Mouse (Mus musculus) liver, embryonic 14 days (tissue): ENCODE data around the gene Olfr48. TPM values are rescaled to one million over a fixed set of nuclear protein-coding genes. Genes with fewer than 3 reads are reported as not detected.

Experiments
- polyA plus RNA-seq: library from polyadenylated mRNA; depleted of rRNA; stranded (reverse); fragments of >200 nt; gene quantifications from 2 replicates; pipeline ENCODE4 v1.2.3, GENCODE M21; 2012; rRNA removed

Gene Olfr48
- polyA plus RNA-seq, result not detected in 2 replicates

DNA sequence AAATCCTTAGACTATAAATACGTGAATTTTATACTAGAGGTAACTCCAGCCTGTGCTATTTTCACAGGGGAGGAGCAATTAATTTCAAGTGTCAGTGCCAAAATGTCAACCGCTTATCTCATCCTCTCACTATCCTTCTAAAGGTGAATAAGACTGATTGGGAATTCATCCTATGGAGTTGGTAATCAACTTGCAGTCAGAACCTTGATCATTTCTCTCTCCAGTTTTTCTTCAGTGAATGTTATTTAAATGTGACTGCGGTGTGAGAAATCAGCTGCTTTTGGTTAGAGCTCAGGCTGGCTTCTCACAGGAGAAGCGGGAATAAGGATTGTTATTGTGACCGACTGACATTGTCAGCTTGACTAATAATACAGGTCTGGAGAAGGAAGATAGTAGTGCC is at the start of gene Olfr48:
TSS of gene Olfr48 (minus strand) at position 101 of the 400 bp plus-strand sequence.

DNA sequence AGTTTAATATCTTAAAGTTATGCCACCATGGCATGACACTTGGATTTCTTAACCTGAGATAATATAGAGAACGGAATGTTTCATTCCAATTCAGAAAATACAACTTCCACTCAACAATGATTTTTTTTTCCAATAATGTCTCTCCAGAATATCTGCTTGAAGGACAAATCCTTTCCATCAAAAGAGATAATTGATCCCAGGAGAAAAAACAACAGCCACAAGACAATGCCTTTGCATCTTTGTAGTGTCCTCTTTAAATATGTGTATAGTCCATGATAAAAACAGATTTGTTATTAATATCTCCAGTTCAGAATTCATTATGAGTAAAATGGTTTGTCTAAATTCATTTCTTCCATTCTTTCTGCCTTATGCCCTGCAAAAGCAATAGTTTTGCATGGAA is 30.1 kb upstream of the Olfr48 start, which contains the start of gene Olfr1257:
TSS of gene Olfr1257 (plus strand) at position 301 of the 400 bp plus-strand sequence.

DNA sequence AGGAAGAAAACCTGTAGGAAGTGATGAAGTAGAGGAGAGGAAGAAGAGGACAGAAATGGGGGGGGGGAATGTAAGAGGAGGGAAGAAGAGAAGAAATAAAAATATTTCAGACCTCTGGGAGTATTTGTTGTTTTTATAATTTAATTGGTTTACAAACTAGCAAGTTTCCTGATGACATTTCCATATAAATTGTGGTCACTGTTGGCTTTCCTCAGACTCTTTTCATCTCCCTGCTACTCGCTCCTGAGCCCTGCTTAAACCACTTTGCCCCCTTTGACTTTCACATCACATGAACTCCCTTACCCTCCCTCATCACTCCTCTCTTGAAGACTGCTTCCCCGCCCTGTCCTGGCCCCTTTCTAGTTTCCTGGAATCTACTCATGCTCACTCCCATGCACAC is 6.5 kb downstream of the Olfr48 start, which contains the start of gene Olfr1256:
TSS of gene Olfr1256 (minus strand) at position 101 of the 400 bp plus-strand sequence.

DNA sequence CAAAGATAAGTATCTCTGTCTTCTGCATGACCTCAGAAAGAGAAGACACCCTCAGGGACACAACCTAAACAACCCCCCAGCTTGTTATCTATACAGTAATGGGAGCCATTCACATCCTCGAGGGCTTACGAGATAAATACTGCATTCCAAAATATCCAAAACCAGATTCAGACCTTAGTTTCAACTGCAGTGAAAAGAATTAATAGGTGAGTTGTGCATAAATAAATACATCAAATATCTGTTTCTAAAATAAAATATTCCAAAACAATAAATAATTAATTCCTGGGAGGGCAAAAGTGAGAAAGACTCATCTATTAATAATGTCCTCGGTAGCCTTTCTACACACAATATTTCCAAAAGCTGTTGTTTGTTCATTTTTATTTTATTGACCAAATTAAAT is 36.3 kb downstream of the Olfr48 start, which contains the start of gene Olfr1255:
TSS of gene Olfr1255 (plus strand) at position 301 of the 400 bp plus-strand sequence.

DNA sequence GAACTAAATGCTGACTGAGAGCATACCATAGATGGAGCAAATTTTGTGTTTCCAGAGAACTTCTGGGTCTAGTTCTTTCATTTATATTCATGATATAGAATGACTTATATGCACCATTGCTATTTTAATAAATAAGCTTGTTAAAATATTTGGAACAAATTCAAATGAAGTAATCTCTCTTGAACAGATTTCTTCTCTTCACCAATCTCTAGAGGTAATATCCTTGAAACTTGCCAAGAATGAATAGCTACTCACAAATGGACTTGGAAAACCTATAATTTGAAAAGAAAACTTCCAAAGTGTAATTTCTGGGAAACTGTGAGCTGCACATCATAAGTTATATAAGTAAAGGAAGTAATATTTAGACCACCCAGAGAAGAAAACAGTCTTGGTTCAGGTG is 54.5 kb downstream of the Olfr48 start, which contains the start of gene Olfr1254:
TSS of gene Olfr1254 (minus strand) at position 101 of the 400 bp plus-strand sequence.

Other genes with a start within 250 kb of the Olfr48 start
- not detected in 2 replicates for gene Olfr1247, start 234.1 kb downstream of the Olfr48 start, polyA plus RNA-seq
- not detected in 2 replicates for gene Olfr1248, start 230.0 kb downstream of the Olfr48 start, polyA plus RNA-seq
- not detected in 2 replicates for gene Olfr1249, start 213.2 kb downstream of the Olfr48 start, polyA plus RNA-seq
- gene Olfr1250, start 186.7 kb downstream of the Olfr48 start, polyA plus RNA-seq, result not detected in 2 replicates
- gene Olfr1251, start 176.3 kb downstream of the Olfr48 start, polyA plus RNA-seq, result not detected in 2 replicates
- gene Olfr1252, start 123.2 kb downstream of the Olfr48 start, polyA plus RNA-seq, result not detected in 2 replicates
- not detected in 2 replicates for gene Olfr1253, start 91.1 kb downstream of the Olfr48 start, polyA plus RNA-seq
- not detected in 2 replicates for gene Olfr1254, start 54.6 kb downstream of the Olfr48 start, polyA plus RNA-seq
- not detected in 2 replicates for gene Olfr1255, start 36.2 kb downstream of the Olfr48 start, polyA plus RNA-seq
- gene Olfr1256, start 6.7 kb downstream of the Olfr48 start, polyA plus RNA-seq, result not detected in 2 replicates
- not detected in 2 replicates for gene Olfr1257, start 30.2 kb upstream of the Olfr48 start, polyA plus RNA-seq
- gene Olfr1258, start 79.1 kb upstream of the Olfr48 start, polyA plus RNA-seq, result not detected in 2 replicates
- gene Olfr1259, start 100.5 kb upstream of the Olfr48 start, polyA plus RNA-seq, result not detected in 2 replicates
- gene Olfr1260, start 126.1 kb upstream of the Olfr48 start, polyA plus RNA-seq, result not detected in 2 replicates
- not detected in 2 replicates for gene Olfr1261, start 143.0 kb upstream of the Olfr48 start, polyA plus RNA-seq
- not detected in 2 replicates for gene Olfr1262, start 151.9 kb upstream of the Olfr48 start, polyA plus RNA-seq
- gene Olfr1263, start 163.9 kb upstream of the Olfr48 start, polyA plus RNA-seq, result not detected in 2 replicates
- gene Olfr1264, start 177.4 kb upstream of the Olfr48 start, polyA plus RNA-seq, result not detected in 2 replicates
- gene Olfr1265, start 187.1 kb upstream of the Olfr48 start, polyA plus RNA-seq, result not detected in 2 replicates
- gene Olfr140, start 215.4 kb upstream of the Olfr48 start, polyA plus RNA-seq, result not detected in 2 replicates